Mouse (Mus musculus): ENCODE measurements around the gene Otulinl. TPM values are rescaled to one million over a fixed set of nuclear protein-coding genes. Genes with fewer than 3 reads are reported as not detected.

Otulinl gene
- total RNA-seq, 2 experiments from 2014 or later: 5.6 to 7.7 TPM

DNA sequence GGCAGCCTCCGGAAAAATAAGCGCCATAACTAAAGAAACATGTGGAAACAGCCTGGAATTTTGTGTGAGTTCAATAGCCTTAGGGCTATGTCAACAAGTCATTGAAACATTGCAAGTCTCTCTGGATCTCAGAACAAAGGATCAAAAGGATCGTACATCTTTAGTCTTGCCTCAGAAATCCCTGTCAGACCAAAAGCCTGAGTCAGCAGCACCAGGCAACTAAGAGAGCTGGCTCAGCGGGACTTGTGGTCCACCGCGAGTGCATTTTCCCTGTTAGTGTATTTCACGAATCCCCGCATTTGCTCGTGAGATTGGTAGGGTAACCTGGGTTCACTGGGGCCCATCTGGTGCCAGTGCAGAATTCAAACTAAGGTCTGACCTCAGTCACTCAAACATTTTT is 1.2 kb upstream of the Otulinl start:
- DNase-seq (ENCODE audit: low spot score in 2 of 2): no peak

DNA sequence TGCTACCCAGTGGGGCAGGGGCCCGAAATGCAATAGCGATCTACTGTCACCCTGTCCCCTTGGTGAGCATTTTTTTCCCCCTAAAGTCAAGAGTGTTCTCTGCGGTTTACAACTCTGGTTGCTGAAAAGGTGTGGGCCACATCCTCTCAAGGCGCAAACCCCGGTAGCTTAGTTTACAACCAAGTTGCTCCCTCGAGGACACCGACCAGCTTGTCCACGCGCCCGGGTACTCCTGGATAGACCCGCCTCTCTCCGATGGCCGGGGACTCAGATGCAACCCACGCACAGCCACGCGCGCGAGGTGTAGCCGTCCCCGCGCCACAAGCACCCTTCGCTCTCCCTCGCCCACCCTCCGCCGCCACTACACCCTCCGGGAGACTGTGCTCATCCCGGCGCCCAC is 382 bp downstream of the Otulinl start:
- DNase-seq (ENCODE audit: low spot score in 2 of 2): no peak

GRCm38 (mm10) chr15:27678511-27678910 is 2.9 kb downstream of the Otulinl start:
- DNase-seq (ENCODE audit: low spot score in 2 of 2): no peak

GRCm38 (mm10) chr15:27677801-27678200 is 3.6 kb downstream of the Otulinl start:
- no peak for DNase-seq (ENCODE audit: low spot score in 2 of 2)

DNA sequence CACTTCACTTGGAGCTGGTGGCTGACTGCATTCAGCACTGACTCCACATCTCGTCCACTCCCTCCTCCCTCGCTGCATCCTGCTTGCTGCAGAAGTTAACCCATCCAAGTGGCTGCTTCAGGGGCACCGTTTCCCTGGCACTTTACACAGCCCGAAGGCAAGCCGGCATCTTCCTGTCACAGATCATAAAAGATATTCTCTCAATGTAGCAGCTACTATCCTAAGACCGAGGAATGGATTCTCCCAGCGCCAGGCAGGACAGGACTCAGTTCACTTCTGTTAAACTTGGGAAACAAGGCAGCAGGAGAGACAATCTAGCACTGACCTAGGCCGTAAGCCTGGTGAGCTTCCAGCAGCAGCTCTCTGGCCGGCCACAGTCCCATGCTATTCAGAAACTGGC is 5.2 kb downstream of the Otulinl start:
- DNase-seq (ENCODE audit: low spot score in 2 of 2): no peak

GRCm38 (mm10) chr15:27675122-27675521 is 6.3 kb downstream of the Otulinl start:
- DNase-seq (ENCODE audit: low spot score in 2 of 2): no peak

- no peak for DNase-seq (ENCODE audit: low spot score in 2 of 2)
These were observed 7.3 kb downstream of the Otulinl start for GRCm38 (mm10) chr15:27674041-27674440.

- DNase-seq (ENCODE audit: low spot score in 2 of 2): no peak
These were observed 8.2 kb downstream of the Otulinl start for GRCm38 (mm10) chr15:27673151-27673550.

DNA sequence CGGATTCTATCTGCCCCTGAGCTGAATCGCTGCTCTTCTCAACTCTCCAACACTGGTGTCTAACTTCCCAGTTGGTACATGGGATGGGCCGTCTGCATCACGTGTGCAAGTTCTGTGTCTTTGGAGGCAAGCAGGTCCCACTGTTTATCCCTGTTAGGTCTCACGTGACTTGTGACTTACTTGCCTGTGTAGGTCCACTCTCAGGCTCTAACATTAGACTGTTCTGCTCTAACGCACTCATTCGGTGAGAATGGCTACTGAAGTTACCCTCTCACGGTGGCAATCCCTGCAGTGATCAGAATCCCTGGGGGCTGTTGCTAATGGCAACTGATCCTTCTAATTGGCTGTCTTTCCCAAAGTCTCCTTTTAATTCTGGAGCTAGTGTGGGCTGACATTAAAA is 9.1 kb downstream of the Otulinl start:
- no peak for DNase-seq (ENCODE audit: low spot score in 2 of 2)

GRCm38 (mm10) chr15:27671612-27672245 is 9.7 kb downstream of the Otulinl start:
- no peak for DNase-seq (ENCODE audit: low spot score in 2 of 2)

GRCm38 (mm10) chr15:27670708-27671107 is 10.7 kb downstream of the Otulinl start:
- DNase-seq (ENCODE audit: low spot score in 2 of 2): no peak

DNA sequence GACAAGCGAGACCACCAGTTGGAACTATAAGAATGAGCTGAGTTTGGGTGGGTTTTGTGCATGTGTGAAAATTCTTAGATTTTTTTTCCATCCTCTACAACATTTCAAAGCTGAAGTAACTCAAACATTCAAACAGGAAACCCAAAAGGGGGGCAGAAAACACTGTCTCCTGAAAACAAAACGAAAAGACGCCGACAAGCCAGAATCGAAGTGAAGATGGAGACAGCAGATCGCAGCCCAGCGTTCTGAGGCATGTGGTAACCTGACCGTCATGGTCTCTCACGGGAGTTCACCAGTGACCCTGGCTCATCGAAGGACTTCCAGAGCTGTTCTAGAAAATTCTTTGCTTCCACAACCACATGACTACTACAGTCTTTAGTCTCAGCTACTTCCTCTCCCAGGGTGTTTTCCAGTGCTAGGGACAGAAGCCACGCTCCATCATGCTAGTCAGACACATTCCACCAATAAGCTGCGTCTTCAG is 11.4 kb downstream of the Otulinl start:
- no peak for DNase-seq (ENCODE audit: low spot score in 2 of 2)

DNA sequence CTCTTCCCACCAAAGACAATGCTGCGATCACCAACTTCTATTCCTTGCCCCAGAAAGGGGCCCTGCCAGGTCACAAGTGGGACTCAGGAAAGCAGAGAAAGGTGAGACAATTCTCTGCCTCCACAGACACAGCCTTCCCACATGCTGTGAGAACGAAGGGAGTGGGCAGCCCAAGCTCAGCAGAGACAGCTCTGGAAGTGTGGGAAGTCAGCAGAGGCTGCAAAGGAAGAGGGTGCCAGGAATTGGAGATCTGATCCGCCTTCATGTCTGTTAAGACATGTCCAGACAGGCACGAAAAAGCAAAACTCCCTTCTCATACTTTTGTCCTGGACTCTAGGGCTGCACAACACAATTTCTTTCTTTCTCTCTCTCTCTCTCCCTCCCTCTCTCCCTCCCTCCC is 12.1 kb downstream of the Otulinl start:
- DNase-seq (ENCODE audit: low spot score in 2 of 2): no peak

- no peak for DNase-seq (ENCODE audit: low spot score in 2 of 2)
These were observed 12.8 kb downstream of the Otulinl start for GRCm38 (mm10) chr15:27668557-27668956.

- DNase-seq (ENCODE audit: low spot score in 2 of 2): no peak
These were observed 13.3 kb downstream of the Otulinl start for GRCm38 (mm10) chr15:27668001-27668461.

- DNase-seq (ENCODE audit: low spot score in 2 of 2): no peak
These were observed 14.4 kb downstream of the Otulinl start for GRCm38 (mm10) chr15:27666911-27667539.

GRCm38 (mm10) chr15:27665392-27665911 is 15.9 kb downstream of the Otulinl start:
- no peak for DNase-seq (ENCODE audit: low spot score in 2 of 2)

DNA sequence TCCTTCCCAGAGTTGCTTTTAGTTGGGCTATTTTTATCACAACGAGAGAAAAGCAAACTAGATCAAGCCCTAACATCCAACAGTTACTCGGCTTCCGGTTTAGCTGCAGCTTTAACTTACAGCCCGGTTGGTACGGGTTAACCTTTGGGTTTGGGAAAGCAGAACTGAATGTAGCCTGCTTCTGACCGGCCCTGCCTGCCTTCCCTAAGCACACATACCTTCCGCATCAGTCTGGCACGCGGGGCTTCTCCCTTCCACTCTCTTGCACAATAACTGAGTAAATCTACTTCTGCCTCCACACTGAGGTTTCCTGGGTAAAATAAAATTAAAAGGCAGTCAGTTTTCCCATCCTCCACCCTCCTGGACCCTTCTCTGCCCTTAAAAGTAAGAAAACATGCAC is 17.3 kb downstream of the Otulinl start:
- no peak for DNase-seq (ENCODE audit: low spot score in 2 of 2)

- no peak for DNase-seq (ENCODE audit: low spot score in 2 of 2)
These were observed 18.7 kb downstream of the Otulinl start for GRCm38 (mm10) chr15:27662699-27663098.

GRCm38 (mm10) chr15:27661696-27662095 is 19.7 kb downstream of the Otulinl start:
- DNase-seq (ENCODE audit: low spot score in 2 of 2): no peak

- peak; percentile 88 to 91 for DNase-seq (ENCODE audit: low spot score in 2 of 2)
These were observed 21.7 kb downstream of the Otulinl start for GRCm38 (mm10) chr15:27659592-27660244.

DNA sequence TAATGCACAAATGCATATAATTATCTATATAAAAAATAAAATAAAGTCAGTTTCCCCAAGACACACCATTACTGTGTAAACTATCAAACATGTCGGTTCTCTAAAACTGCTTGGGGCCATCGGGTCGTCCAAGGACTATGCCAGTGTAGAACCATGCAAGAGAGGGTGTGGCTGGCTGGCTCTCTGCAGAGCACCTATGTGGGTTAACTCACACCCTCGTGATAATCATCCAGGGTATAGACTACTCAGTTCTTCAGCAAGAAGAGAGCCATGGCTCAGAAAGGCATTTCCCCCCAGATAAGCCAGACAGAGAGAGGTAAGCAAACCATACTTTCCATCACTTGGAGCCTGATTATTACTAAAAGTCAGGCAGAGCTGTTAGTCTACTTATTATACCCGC is 22.2 kb downstream of the Otulinl start:
- no peak for DNase-seq (ENCODE audit: low spot score in 2 of 2)
